ENCODE assay signal across 13 mouse cellular contexts in the genomic region with DNA sequence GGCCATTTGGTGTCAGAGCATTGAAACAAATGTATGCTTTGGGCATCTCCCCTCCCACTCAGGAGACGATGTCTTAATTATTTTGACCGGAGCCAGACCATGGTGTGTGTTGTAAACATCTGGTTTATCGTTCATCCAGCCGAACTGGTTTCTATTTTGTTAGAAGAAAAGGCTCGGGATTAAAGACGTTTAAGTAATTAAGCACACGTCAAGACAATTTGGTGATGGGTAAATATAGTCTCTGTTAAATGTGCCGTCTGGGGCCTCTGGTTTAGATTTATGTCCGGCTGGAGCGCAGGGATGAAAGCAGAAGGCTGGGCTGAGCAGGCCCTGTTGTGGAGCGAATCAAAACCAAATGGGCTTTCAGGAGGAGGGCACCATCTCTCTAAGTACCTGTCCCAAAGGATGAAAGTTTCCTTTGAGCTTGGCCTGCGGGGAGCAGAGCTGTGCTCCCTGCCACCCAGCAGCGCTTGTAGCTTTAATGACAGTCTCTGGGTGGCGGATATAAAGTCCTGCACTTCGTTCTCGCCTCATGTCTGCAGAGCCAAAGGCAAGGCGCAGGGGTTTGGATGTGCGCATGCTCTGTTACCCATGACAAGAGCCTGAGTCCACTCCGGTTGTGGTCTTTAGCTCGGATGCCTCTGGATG.
A peak's percentile ranks its signal among the peaks of the same experiment; 100 is the strongest.
DNase-seq lines count a peak whose midpoint lies in the region; ATAC-seq lines count a peak whose summit lies in the region.
"Had no signal": no experiment of that assay in that cellular context is flagged by ENCODE, and none has a peak within 500 bp of the region (broad histone marks: within the 10 kb centered on the region; RNA-seq: fewer than 3 reads in every experiment).

No protein-coding gene starts in this region.

- peak overlapping the region; percentile 10 for H3K4me3 ChIP-seq in kidney, embryonic 14.5 days (ENCODE audit: low read length)
- H3K4me3 ChIP-seq in limb, embryonic 11.5 days (ENCODE audit: low read depth, low read length) = 0 out of 2 replicates have a peak overlapping the region, but pooled peaks have one; percentile 8
- H3K4me3 ChIP-seq in neural tube, embryonic 14.5 days (ENCODE audit: low read depth, low read length) = no peak overlapping the region
- H3K4me3 ChIP-seq: left cerebral cortex, adult 2 months had no signal

- peak overlapping the region; percentile 33 for H3K4me2 ChIP-seq in kidney, embryonic 14.5 days (replicated peaks; ENCODE audit: low read depth, low read length)
- peak overlapping the region; percentile 37 for H3K4me2 ChIP-seq in limb, embryonic 11.5 days (ENCODE audit: low read depth, severe bottlenecking)
- no peak overlapping the region for H3K4me2 ChIP-seq in neural tube, embryonic 14.5 days (ENCODE audit: low read depth, low read length)

- H3K36me3 ChIP-seq in kidney, embryonic 14.5 days (ENCODE audit: control insufficient read depth, insufficient read depth, low read length) = no peaks in the 10 kb centered on the region
- H3K36me3 ChIP-seq in limb, embryonic 11.5 days (ENCODE audit: control insufficient read depth, insufficient read depth, low read length) = no peaks in the 10 kb centered on the region
- H3K36me3 ChIP-seq in neural tube, embryonic 14.5 days (ENCODE audit: control insufficient read depth, insufficient read depth, low read length) = no peaks in the 10 kb centered on the region

- 11% methylated on average over 20 of the region's 20 CpGs for whole genome bisulfite sequencing in kidney, embryonic 14.5 days
- WGBS in limb, embryonic 11.5 days = 6% methylated on average over 20 of the region's 20 CpGs
- 32% methylated on average over 20 of the region's 20 CpGs for WGBS in neural tube, embryonic 14.5 days

- H3K27ac ChIP-seq in kidney, embryonic 14.5 days (ENCODE audit: low read depth, low read length) = no peak overlapping the region
- H3K27ac ChIP-seq in limb, embryonic 11.5 days (replicated peaks; ENCODE audit: low read depth, low read length) = peak overlapping the region; percentile 55; the same call in 1 of the 2 replicates
- no peak overlapping the region for H3K27ac ChIP-seq in neural tube, embryonic 14.5 days (ENCODE audit: low read depth, low read length)
- H3K27ac ChIP-seq: left cerebral cortex, adult 2 months had no signal

- H3K4me1 ChIP-seq in kidney, embryonic 14.5 days (ENCODE audit: control insufficient read depth, insufficient read depth, low read length) = no peaks in the 10 kb centered on the region
- H3K4me1 ChIP-seq in limb, embryonic 11.5 days (ENCODE audit: control insufficient read depth, insufficient read depth, low read length) = peaks cover 2% of the 10 kb centered on the region; the same call in 1 of the 2 replicates
- peaks cover 4% of the 10 kb centered on the region; the same call in 1 of the 2 replicates for H3K4me1 ChIP-seq in neural tube, embryonic 14.5 days (ENCODE audit: control insufficient read depth, insufficient read depth, low read length)

- no peak for DNase-seq in kidney, adult 18-20 months
- peak; percentile 70 for DNase-seq in embryo, embryonic 11 days
- DNase-seq in limb, embryonic 11.5 days (ENCODE audit: low spot score) = peak; percentile 75
- DNase-seq in cerebellum, postnatal 14 days = no peak
- DNase-seq in lung, adult 18-20 months = no peak
- DNase-seq in urinary bladder, adult 2 months (ENCODE audit: low spot score) = no peak
- DNase-seq: gastrocnemius, postnatal 14 days; heart, postnatal 10 days; lung, postnatal 14 days had no signal

- ATAC-seq in kidney, embryonic 14.5 days (ENCODE audit: low FRiP score, low TSS enrichment) = 0 out of 2 replicates have a peak, but pooled peaks have one; percentile 59
- ATAC-seq in limb, embryonic 11.5 days (ENCODE audit: insufficient number of reproducible peaks, low FRiP score, low TSS enrichment, low read depth) = peak; percentile 48; the same call in 1 of the 2 replicates
- ATAC-seq in neural tube, embryonic 14.5 days (ENCODE audit: low read depth) = peak; percentile 28; the same call in 1 of the 2 replicates
- ATAC-seq: CD4-positive, CD25-positive, alpha-beta regulatory T cell, adult 4 months had no signal

- no peaks in the 10 kb centered on the region for H3K9me3 ChIP-seq in kidney, embryonic 14.5 days (ENCODE audit: control insufficient read depth, low read length)
- H3K9me3 ChIP-seq in limb, embryonic 11.5 days (ENCODE audit: control insufficient read depth, low read length) = no peaks in the 10 kb centered on the region
- no peaks in the 10 kb centered on the region for H3K9me3 ChIP-seq in neural tube, embryonic 14.5 days (ENCODE audit: control insufficient read depth, low read length)

- no peaks in the 10 kb centered on the region for H3K27me3 ChIP-seq in kidney, embryonic 14.5 days (ENCODE audit: control insufficient read depth, insufficient read depth, low read length)
- no peaks in the 10 kb centered on the region for H3K27me3 ChIP-seq in limb, embryonic 11.5 days (ENCODE audit: control insufficient read depth, insufficient read depth, low read length)
- no peaks in the 10 kb centered on the region for H3K27me3 ChIP-seq in neural tube, embryonic 14.5 days (ENCODE audit: control insufficient read depth, insufficient read depth, low read length)

- no peak overlapping the region for H3K9ac ChIP-seq in kidney, embryonic 14.5 days (ENCODE audit: low read depth, low read length)
- H3K9ac ChIP-seq in limb, embryonic 11.5 days (ENCODE audit: low read length) = peak overlapping the region; percentile 23; the same call in 1 of the 2 replicates
- H3K9ac ChIP-seq in neural tube, embryonic 14.5 days (replicated peaks; ENCODE audit: low read depth, low read length) = no peak overlapping the region

Comparison
In these comparisons a context has a peak if more than half of its experiments do, and no peak if none do; other contexts are left out.
1. DNase-seq: peak in embryo, embryonic 11 days (single experiment) and limb, embryonic 11.5 days (single experiment); none in kidney, adult 18-20 months (single experiment), cerebellum, postnatal 14 days (0 of 2), lung, adult 18-20 months (0 of 2) and urinary bladder, adult 2 months (single experiment).
2. Peak in every context shown above with its lines, with median percentiles within 50 percentile points of each other: ATAC-seq.